Comparison of ENCODE assay signal across 9 mouse cellular contexts in the genomic region with DNA sequence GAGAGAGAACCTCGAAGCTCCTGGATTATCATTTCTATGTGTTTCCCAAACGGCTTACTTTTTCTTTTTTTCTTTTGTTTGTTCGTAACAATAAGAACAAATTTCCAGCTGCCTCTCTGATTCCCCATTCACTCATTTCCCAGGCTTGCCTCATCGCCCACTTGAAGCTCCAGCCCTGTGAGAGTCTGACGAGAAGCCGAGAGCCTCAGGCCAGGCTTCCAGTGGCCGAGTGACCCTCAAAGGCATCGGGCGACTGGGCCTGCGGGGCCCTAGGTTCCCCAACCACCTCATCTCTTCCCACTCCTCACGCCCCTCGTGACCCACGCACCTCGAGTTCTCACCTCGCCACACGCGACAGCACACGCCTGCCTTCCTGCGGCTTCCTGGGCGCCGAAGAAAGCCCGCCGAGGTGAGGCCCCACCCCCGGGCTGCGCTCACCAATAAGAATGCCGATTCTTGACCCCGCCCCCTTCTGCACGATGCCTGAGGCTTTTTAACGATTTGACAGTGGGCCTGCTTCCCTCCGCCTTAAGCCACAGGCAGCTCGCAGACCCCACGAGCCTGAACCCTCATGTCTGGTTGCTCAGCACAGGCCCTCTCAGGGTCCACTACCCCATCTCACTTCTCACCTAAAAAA. TPM values are rescaled to one million over a fixed set of nuclear protein-coding genes. Genes with fewer than 3 reads are reported as not detected.
DNase-seq lines count a peak whose midpoint lies in the region; ATAC-seq and TF ChIP-seq lines count a peak whose summit lies in the region.
"Had no signal": no experiment of that assay in that cellular context is flagged by ENCODE, and none has a peak within 500 bp of the region (broad histone marks: within the 10 kb centered on the region; RNA-seq: fewer than 3 reads in every experiment).

No protein-coding gene starts in this region.

- 0 out of 2 replicates have a peak, but pooled peaks cover under 1% of the 10 kb centered on the region for H3K27me3 ChIP-seq in erythroblast, embryonic 14.5 days (ENCODE audit: control insufficient read depth)
- no peaks in the 10 kb centered on the region for H3K27me3 ChIP-seq in limb, embryonic 14.5 days (ENCODE audit: control insufficient read depth, insufficient read depth, low read length)

- intact Hi-C loops in heart, postnatal 10 days (cut with DNase I): no loop called here

- ATAC-seq in limb, embryonic 14.5 days (ENCODE audit: low FRiP score, low read depth): peak; percentile 57

- H3K9ac ChIP-seq in limb, embryonic 14.5 days (ENCODE audit: low read depth, low read length, severe bottlenecking): 0 out of 2 replicates have a peak overlapping the region, but pooled peaks have one; percentile 16

- no peaks in the 10 kb centered on the region for H3K9me3 ChIP-seq in erythroblast, embryonic 14.5 days (ENCODE audit: control insufficient read depth, low read length)
- H3K9me3 ChIP-seq in limb, embryonic 14.5 days (ENCODE audit: control insufficient read depth, low read length): no peaks in the 10 kb centered on the region

- H3K36me3 ChIP-seq in erythroblast, embryonic 14.5 days (ENCODE audit: control insufficient read depth): no peaks in the 10 kb centered on the region
- no peaks in the 10 kb centered on the region for H3K36me3 ChIP-seq in limb, embryonic 14.5 days (ENCODE audit: control insufficient read depth, insufficient read depth, low read length)

- WGBS in limb, embryonic 14.5 days: 46% methylated on average over 32 of the region's 32 CpGs

- H3K4me3 ChIP-seq in erythroblast, embryonic 14.5 days (replicated peaks): peak overlapping the region; percentile 32
- peak overlapping the region; percentile 28; the same call in 1 of the 2 replicates for H3K4me3 ChIP-seq in limb, embryonic 14.5 days (replicated peaks; ENCODE audit: low read length)
- H3K4me3 ChIP-seq: myocyte had no signal

- peaks cover 7% of the 10 kb centered on the region for H3K4me1 ChIP-seq in erythroblast, embryonic 14.5 days (ENCODE audit: control insufficient read depth)
- no peaks in the 10 kb centered on the region for H3K4me1 ChIP-seq in limb, embryonic 14.5 days (ENCODE audit: control insufficient read depth, insufficient read depth, low read length)

- H3K27ac ChIP-seq in limb, embryonic 14.5 days (replicated peaks; ENCODE audit: low read depth, low read length): no peak overlapping the region

- TF ChIP-seq POLR2A in limb, embryonic 14.5 days (IDR thresholded peaks at IDR 0.05; ENCODE audit: borderline replicate concordance, extremely low read depth, insufficient read depth, insufficient read length): no peak

- DNase-seq in heart, postnatal 4 days: peak; percentile 22
- no peak for DNase-seq in heart, postnatal 10 days
- peak; percentile 52 for DNase-seq in limb, embryonic 14.5 days (ENCODE audit: low spot score)
- DNase-seq in neural tube, embryonic 10.5 days (ENCODE audit: extremely low spot score, low spot score): peak; percentile 31
- DNase-seq in urinary bladder, postnatal 36 days (ENCODE audit: low spot score in 2 of 2): no peak
- no peak for DNase-seq in layer of hippocampus, adult 8-10 months (ENCODE audit: low spot score in 2 of 2)
- DNase-seq in ovary, postnatal 14 days (ENCODE audit: low spot score): no peak

- H3K4me2 ChIP-seq in limb, embryonic 14.5 days (replicated peaks; ENCODE audit: low read depth, low read length, severe bottlenecking): peak overlapping the region; percentile 52

RNA-seq across cellular contexts. Expression of a gene that starts 3.3 kb away (rescaled TPM):
- total RNA-seq in heart, postnatal 4 days (2021): under 1 TPM; 0.10 to 0.11 TPM
- not detected for total RNA-seq in heart, postnatal 10 days (2021)
- not detected in 2 replicates for polyA plus RNA-seq in erythroblast, embryonic 14.5 days (2012)
- polyA plus RNA-seq in limb, embryonic 14.5 days (2012; rRNA removed): 1.5 and 2.2 TPM in 2 replicates
- polyA plus RNA-seq in limb, embryonic 14.5 days (2014; fragmentation: Nextera tagmentation; extraction: Ambion mirVana): 1.3 and 1.7 TPM in 2 replicates
- total RNA-seq in layer of hippocampus, adult 8-10 months (2022): under 1 TPM; 0.11 to 0.26 (median 0.15) TPM
- polyA plus RNA-seq: myocyte had no signal

RNA-seq across cellular contexts. Expression of a gene that starts 4.7 kb away (rescaled TPM):
- not detected for total RNA-seq in heart, postnatal 4 days (2021)
- not detected for total RNA-seq in heart, postnatal 10 days (2021)
- polyA plus RNA-seq in erythroblast, embryonic 14.5 days (2012): not detected in 2 replicates
- not detected in 2 replicates for polyA plus RNA-seq in limb, embryonic 14.5 days (2012; rRNA removed)
- not detected in 2 replicates for polyA plus RNA-seq in limb, embryonic 14.5 days (2014; fragmentation: Nextera tagmentation; extraction: Ambion mirVana)
- total RNA-seq in layer of hippocampus, adult 8-10 months (2022): not detected
- polyA plus RNA-seq: myocyte had no signal

RNA-seq across cellular contexts. Expression of a gene that starts 28.8 kb away (rescaled TPM):
- total RNA-seq in heart, postnatal 4 days (2021): 10 to 100 TPM; 27.0 to 28.4 TPM
- 10 to 100 TPM; 27.7 to 31.3 TPM for total RNA-seq in heart, postnatal 10 days (2021)
- polyA plus RNA-seq in erythroblast, embryonic 14.5 days (2012): 1.1 and 1.4 TPM in 2 replicates
- polyA plus RNA-seq in limb, embryonic 14.5 days (2012; rRNA removed): 29.2 and 34.4 TPM in 2 replicates
- polyA plus RNA-seq in limb, embryonic 14.5 days (2014; fragmentation: Nextera tagmentation; extraction: Ambion mirVana): 45.4 and 49.8 TPM in 2 replicates
- 10 to 100 TPM; 31.3 to 44.7 (median 36.6) TPM for total RNA-seq in layer of hippocampus, adult 8-10 months (2022)

RNA-seq across cellular contexts. Expression of a gene that starts 29.8 kb away (rescaled TPM):
- total RNA-seq in heart, postnatal 4 days (2021): 10 to 100 TPM; 43.9 to 45.6 TPM
- 10 to 100 TPM; 29.2 to 33.4 TPM for total RNA-seq in heart, postnatal 10 days (2021)
- 1.8 and 1.9 TPM in 2 replicates for polyA plus RNA-seq in erythroblast, embryonic 14.5 days (2012)
- polyA plus RNA-seq in limb, embryonic 14.5 days (2012; rRNA removed): 43.1 and 60.6 TPM in 2 replicates
- 27.7 and 32.2 TPM in 2 replicates for polyA plus RNA-seq in limb, embryonic 14.5 days (2014; fragmentation: Nextera tagmentation; extraction: Ambion mirVana)
- total RNA-seq in layer of hippocampus, adult 8-10 months (2022): 10 to 100 TPM; 22.0 to 32.0 (median 24.2) TPM

RNA-seq across cellular contexts. Expression of a gene that starts 38.9 kb away (rescaled TPM):
- total RNA-seq in heart, postnatal 4 days (2021): 1 to 10 TPM in 1 of 2 experiments, under 1 TPM in 1; 0.64 to 1.1 TPM
- total RNA-seq in heart, postnatal 10 days (2021): under 1 TPM; 0.31 to 0.74 TPM
- 0.88 and 0.93 TPM in 2 replicates for polyA plus RNA-seq in erythroblast, embryonic 14.5 days (2012)
- 1.0 TPM in 2 replicates for polyA plus RNA-seq in limb, embryonic 14.5 days (2012; rRNA removed)
- 0.96 and 1.2 TPM in 2 replicates for polyA plus RNA-seq in limb, embryonic 14.5 days (2014; fragmentation: Nextera tagmentation; extraction: Ambion mirVana)
- total RNA-seq in layer of hippocampus, adult 8-10 months (2022): 1 to 10 TPM; 1.3 to 2.1 (median 1.9) TPM

Comparison
In these comparisons a context has a peak if more than half of its experiments do, and no peak if none do; other contexts are left out.
1. DNase-seq: peak in heart, postnatal 4 days (single experiment), limb, embryonic 14.5 days (single experiment) and neural tube, embryonic 10.5 days (single experiment); none in heart, postnatal 10 days (0 of 2), urinary bladder, postnatal 36 days (0 of 2), layer of hippocampus, adult 8-10 months (0 of 2) and ovary, postnatal 14 days (single experiment).